Mouse (Mus musculus) liver, embryonic 12.5 days (tissue): ENCODE measurements around the gene AW551984. TPM values are rescaled to one million over a fixed set of nuclear protein-coding genes. Genes with fewer than 3 reads are reported as not detected.

Experiments
- ATAC-seq: fragments of 200-750 bp; cut with Nextera tagmentation; 2 replicates; pipeline ENCODE4 v1.8.0; 2017; ENCODE audit warnings: moderate number of reproducible peaks, mild to moderate bottlenecking, moderate library complexity
- H3K27ac ChIP-seq: fragments of 300-500 bp; sonication (generic); 2 replicates; pipeline ENCODE4 v1.5.1; 2016; ENCODE audit warnings: mild to moderate bottlenecking
- H3K27me3 ChIP-seq: fragments of 300-500 bp; sonication (generic); replicated peaks from 2 replicates; pipeline ENCODE4 v1.6.1; 2016; ENCODE audit warnings: mild to moderate bottlenecking, moderate library complexity
- H3K36me3 ChIP-seq: fragments of 300-500 bp; sonication (generic); 2 replicates; pipeline ENCODE4 v1.6.1; 2016; ENCODE audit warnings: mild to moderate bottlenecking, moderate library complexity
- H3K4me1 ChIP-seq: fragments of 300-500 bp; sonication (generic); 2 replicates; pipeline ENCODE4 v1.6.1; 2016
- H3K4me2 ChIP-seq: fragments of 300-500 bp; sonication (generic); 2 replicates; pipeline ENCODE4 v1.6.1; 2016; ENCODE audit warnings: mild to moderate bottlenecking, moderate library complexity
- H3K4me3 ChIP-seq: fragments of 300-500 bp; sonication (generic); 2 replicates; pipeline ENCODE4 v1.5.1; 2016; ENCODE audit warnings: mild to moderate bottlenecking, moderate library complexity
- H3K9ac ChIP-seq: fragments of 300-500 bp; sonication (generic); 2 replicates; pipeline ENCODE4 v1.6.1; 2016; ENCODE audit warnings: mild to moderate bottlenecking, moderate library complexity
- H3K9me3 ChIP-seq: fragments of 300-500 bp; sonication (generic); replicated peaks from 2 replicates; pipeline ENCODE4 v1.6.1; 2016; ENCODE audit warnings: mild to moderate bottlenecking, moderate library complexity
- WGBS: fragments of 180-500 bp; shearing (Covaris S2); methylation state at CpG from one replicate; pipeline ENCODE4 v1.1.7; 2016; ENCODE audit not compliant: insufficient replicate concordance; 5-methylcytosine and 5-hydroxymethylcytosine counted together
- polyA plus RNA-seq: library from polyadenylated mRNA; unstranded; fragments of >200 nt; fragmentation: Nextera tagmentation; extraction: Ambion mirVana; gene quantifications from 2 replicates; pipeline ENCODE4 v1.2.1, GENCODE M21; 2016

The AW551984 gene
- polyA plus RNA-seq, 1 experiment from 2014 or later: 4.7 TPM

GRCm38 (mm10) chr9:39602536-39603332, 1.5 kb downstream of the AW551984 start:
- 3% methylated on average over 19 of the region's 19 CpGs for WGBS
- Histone ChIP-seq H3K4me2 (peak overlapping the region; percentile 50), H3K4me3 (peak overlapping the region; percentile 32; the same call in 1 of the 2 replicates), H3K9me3 (no peaks in the 10 kb centered on the region), H3K4me1 (no peaks in the 10 kb centered on the region), H3K27me3 (peaks cover 17% of the 10 kb centered on the region), H3K36me3 (no peaks in the 10 kb centered on the region), H3K9ac (no peak overlapping the region), H3K27ac (no peak overlapping the region)
- ATAC-seq: no peak

GRCm38 (mm10) chr9:39577050-39577449, 27.2 kb downstream of the AW551984 start:
- 67% methylated on average over 5 of the region's 5 CpGs for WGBS
- Histone ChIP-seq H3K27me3 (no peaks in the 10 kb centered on the region), H3K4me2 (no peak overlapping the region), H3K9ac (no peak overlapping the region), H3K9me3 (no peaks in the 10 kb centered on the region), H3K4me1 (no peaks in the 10 kb centered on the region), H3K36me3 (no peaks in the 10 kb centered on the region), H3K27ac (no peak overlapping the region), H3K4me3 (no peak overlapping the region)
- ATAC-seq: no peak

- no peak within 1 kb of the TSS for H3K27ac ChIP-seq
- no peak within 1 kb of the TSS for H3K9ac ChIP-seq
- no peaks in the 10 kb centered on the region for H3K36me3 ChIP-seq
- H3K4me2 ChIP-seq: no peak within 1 kb of the TSS
- H3K4me1 ChIP-seq: no peaks in the 10 kb centered on the region
- H3K9me3 ChIP-seq: no peaks in the 10 kb centered on the region
- H3K4me3 ChIP-seq: no peak within 1 kb of the TSS
- WGBS: 58% methylated on average over 3 of the region's 3 CpGs
- H3K27me3 ChIP-seq: no peaks in the 10 kb centered on the region
- no peak for ATAC-seq
Measured at GRCm38 (mm10) chr9:39575469-39575868, 28.7 kb downstream of the AW551984 start, which contains the start of gene Olfr959. TSS of gene Olfr959 (minus strand) at chr9:39575569.

GRCm38 (mm10) chr9:39558349-39558647, 45.9 kb downstream of the AW551984 start:
- H3K4me2 ChIP-seq: no peak overlapping the region
- H3K4me3 ChIP-seq: no peak overlapping the region
- no peak for ATAC-seq
- H3K9ac ChIP-seq: no peak overlapping the region
- H3K27ac ChIP-seq: no peak overlapping the region
- H3K36me3 ChIP-seq: no peaks in the 10 kb centered on the region
- 0 out of 2 replicates have a peak, but pooled peaks cover 3% of the 10 kb centered on the region for H3K9me3 ChIP-seq
- no peaks in the 10 kb centered on the region for H3K4me1 ChIP-seq
- no peaks in the 10 kb centered on the region for H3K27me3 ChIP-seq

GRCm38 (mm10) chr9:39557529-39558348, 46.5 kb downstream of the AW551984 start:
- 46% methylated on average over 3 of the region's 3 CpGs for WGBS
- Histone ChIP-seq H3K4me3 (no peak overlapping the region), H3K36me3 (no peaks in the 10 kb centered on the region), H3K4me1 (no peaks in the 10 kb centered on the region), H3K9ac (no peak overlapping the region), H3K9me3 (0 out of 2 replicates have a peak, but pooled peaks cover 3% of the 10 kb centered on the region), H3K27ac (no peak overlapping the region), H3K4me2 (no peak overlapping the region), H3K27me3 (no peaks in the 10 kb centered on the region)
- ATAC-seq: no peak

- no peak within 1 kb of the TSS for H3K9ac ChIP-seq
- H3K27me3 ChIP-seq: no peaks in the 10 kb centered on the region
- H3K27ac ChIP-seq: no peak within 1 kb of the TSS
- H3K4me3 ChIP-seq: no peak within 1 kb of the TSS
- H3K36me3 ChIP-seq: no peaks in the 10 kb centered on the region
- no peak for ATAC-seq
- WGBS: 55% methylated on average over 2 of the region's 2 CpGs
- 0 out of 2 replicates have a peak, but pooled peaks cover 3% of the 10 kb centered on the region for H3K9me3 ChIP-seq
- no peak within 1 kb of the TSS for H3K4me2 ChIP-seq
- no peaks in the 10 kb centered on the region for H3K4me1 ChIP-seq
Measured at GRCm38 (mm10) chr9:39553946-39554345, 50.3 kb downstream of the AW551984 start, which contains the start of gene Olfr958. TSS of gene Olfr958 (minus strand) at chr9:39554054.

GRCm38 (mm10) chr9:39550806-39551205, 53.4 kb downstream of the AW551984 start:
- ATAC-seq: no peak
- Histone ChIP-seq H3K9ac (no peak overlapping the region), H3K9me3 (0 out of 2 replicates have a peak, but pooled peaks cover 3% of the 10 kb centered on the region), H3K27ac (no peak overlapping the region), H3K4me1 (no peaks in the 10 kb centered on the region), H3K4me2 (no peak overlapping the region), H3K36me3 (no peaks in the 10 kb centered on the region), H3K27me3 (no peaks in the 10 kb centered on the region), H3K4me3 (no peak overlapping the region)
- WGBS: 70% methylated on average over 5 of the region's 5 CpGs

Other genes with a start within 250 kb of the AW551984 start
- gene Olfr951, start 217.0 kb downstream of the AW551984 start, polyA plus RNA-seq: not detected in 2 replicates
- not detected in 2 replicates for gene Olfr952, start 177.3 kb downstream of the AW551984 start, polyA plus RNA-seq
- gene Olfr954, start 147.7 kb downstream of the AW551984 start, polyA plus RNA-seq: not detected in 2 replicates
- gene Olfr955, start 132.5 kb downstream of the AW551984 start, polyA plus RNA-seq: not detected in 2 replicates
- not detected in 2 replicates for gene Olfr44, start 110.4 kb downstream of the AW551984 start, polyA plus RNA-seq
- not detected in 2 replicates for gene Olfr957, start 88.6 kb downstream of the AW551984 start, polyA plus RNA-seq
- not detected in 2 replicates for gene Olfr958, start 50.3 kb downstream of the AW551984 start, polyA plus RNA-seq
- not detected in 2 replicates for gene Olfr959, start 28.8 kb downstream of the AW551984 start, polyA plus RNA-seq
- gene Olfr148, start 6.3 kb upstream of the AW551984 start, polyA plus RNA-seq: not detected in 2 replicates
- gene Olfr960, start 17.0 kb upstream of the AW551984 start, polyA plus RNA-seq: not detected in 2 replicates
- gene Olfr961, start 40.7 kb upstream of the AW551984 start, polyA plus RNA-seq: not detected in 2 replicates
- not detected in 2 replicates for gene Olfr963, start 62.8 kb upstream of the AW551984 start, polyA plus RNA-seq
- not detected in 2 replicates for gene Olfr149, start 102.7 kb upstream of the AW551984 start, polyA plus RNA-seq
- not detected in 2 replicates for gene Olfr965, start 107.0 kb upstream of the AW551984 start, polyA plus RNA-seq
- gene Olfr150, start 126.6 kb upstream of the AW551984 start, polyA plus RNA-seq: not detected in 2 replicates
- gene Olfr967, start 141.8 kb upstream of the AW551984 start, polyA plus RNA-seq: not detected in 2 replicates
- gene Olfr968, start 178.8 kb upstream of the AW551984 start, polyA plus RNA-seq: not detected in 2 replicates
- gene Olfr969, start 186.5 kb upstream of the AW551984 start, polyA plus RNA-seq: not detected in 2 replicates
- gene Olfr970, start 204.5 kb upstream of the AW551984 start, polyA plus RNA-seq: not detected in 2 replicates
- not detected in 2 replicates for gene Olfr971, start 232.5 kb upstream of the AW551984 start, polyA plus RNA-seq